Mouse (Mus musculus): ENCODE results near the gene Runx1.

The Runx1 gene

GRCm38 (mm10) chr16:92825908-92826650 is at the start of gene Runx1:
TSS of gene Runx1 (minus strand) at chr16:92826149.
- no peak for DNase-seq

- no peak for DNase-seq
Measured at GRCm38 (mm10) chr16:92874015-92874414, 48.1 kb upstream of the Runx1 start.

GRCm38 (mm10) chr16:92871728-92872127 is 45.8 kb upstream of the Runx1 start:
- DNase-seq: no peak

- no peak for DNase-seq
Measured at GRCm38 (mm10) chr16:92868550-92868949, 42.6 kb upstream of the Runx1 start.

GRCm38 (mm10) chr16:92867261-92867935 is 41.4 kb upstream of the Runx1 start:
- no peak for DNase-seq

GRCm38 (mm10) chr16:92865314-92865713 is 39.4 kb upstream of the Runx1 start:
- DNase-seq: no peak

GRCm38 (mm10) chr16:92864191-92864590 is 38.2 kb upstream of the Runx1 start:
- no peak for DNase-seq

GRCm38 (mm10) chr16:92863179-92863578 is 37.2 kb upstream of the Runx1 start:
- DNase-seq: no peak

GRCm38 (mm10) chr16:92862430-92862829 is 36.5 kb upstream of the Runx1 start:
- no peak for DNase-seq

- no peak for DNase-seq
Measured at GRCm38 (mm10) chr16:92861571-92861970, 35.6 kb upstream of the Runx1 start.

- DNase-seq: no peak
Measured at GRCm38 (mm10) chr16:92860649-92861048, 34.7 kb upstream of the Runx1 start.

- no peak for DNase-seq
Measured at GRCm38 (mm10) chr16:92856779-92857178, 30.8 kb upstream of the Runx1 start.

GRCm38 (mm10) chr16:92852276-92852675 is 26.3 kb upstream of the Runx1 start:
- no peak for DNase-seq

GRCm38 (mm10) chr16:92850416-92850815 is 24.5 kb upstream of the Runx1 start:
- DNase-seq: no peak

GRCm38 (mm10) chr16:92847762-92848300 is 21.9 kb upstream of the Runx1 start:
- no peak for DNase-seq

GRCm38 (mm10) chr16:92845244-92846225 is 19.6 kb upstream of the Runx1 start:
- no peak for DNase-seq

- DNase-seq: no peak
Measured at GRCm38 (mm10) chr16:92838709-92839108, 12.8 kb upstream of the Runx1 start.

- DNase-seq: no peak
Measured at GRCm38 (mm10) chr16:92831341-92831740, 5.4 kb upstream of the Runx1 start.

- no peak for DNase-seq
Measured at GRCm38 (mm10) chr16:92830479-92830878, 4.5 kb upstream of the Runx1 start.

GRCm38 (mm10) chr16:92828308-92828862 is 2.4 kb upstream of the Runx1 start:
- DNase-seq: no peak

- peak; percentile 41 for DNase-seq
Measured at GRCm38 (mm10) chr16:92827663-92828307, 1.8 kb upstream of the Runx1 start.

GRCm38 (mm10) chr16:92826683-92827082 is 734 bp upstream of the Runx1 start:
- DNase-seq: no peak

Data from kidney, postnatal 14 days (tissue).